Mouse (Mus musculus) adrenal gland (tissue): ENCODE data around the gene Olfr1445.

Source experiments
- intact Hi-C: fragments of 180-260 bp; cut with DNase I; formaldehyde crosslinking; loops from one replicate; pipeline ENCODE4 v1.15.1; 2025
- long read RNA-seq, 2 experiments: library from polyadenylated mRNA; unstranded; transcript quantifications; one replicate each; pipeline ENCODE4 v2.0.0; 2020; ENCODE audit warnings: borderline replicate concordance in 1 of 2; ENCODE audit not compliant: insufficient replicate concordance in 1 of 2

The Olfr1445 gene
- long read RNA-seq, experiment 1: 0 reads
- long read RNA-seq, experiment 2: 0 reads

DNA sequence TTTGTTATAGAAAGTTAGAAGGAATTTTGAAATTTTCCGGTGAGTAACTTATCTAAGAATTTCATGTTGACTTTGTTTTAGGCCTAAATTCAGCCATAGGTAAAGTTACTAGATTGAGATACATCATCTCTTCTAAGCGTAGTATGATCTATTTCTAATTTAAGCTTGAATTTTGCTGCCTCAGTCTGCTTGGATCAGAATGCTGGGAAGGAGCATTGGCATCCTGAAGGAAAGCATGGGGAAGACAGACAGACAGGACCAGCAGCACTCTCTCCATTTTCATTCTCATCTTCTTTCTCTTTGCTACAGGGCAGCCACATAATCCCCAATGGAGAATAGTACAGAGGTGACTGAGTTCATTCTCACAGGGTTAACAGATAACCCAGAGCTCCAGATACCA, at the start of gene Olfr1445:
TSS of gene Olfr1445 (plus strand) at position 301 of the 400 bp plus-strand sequence.
- intact Hi-C loops: no loop called here

DNA sequence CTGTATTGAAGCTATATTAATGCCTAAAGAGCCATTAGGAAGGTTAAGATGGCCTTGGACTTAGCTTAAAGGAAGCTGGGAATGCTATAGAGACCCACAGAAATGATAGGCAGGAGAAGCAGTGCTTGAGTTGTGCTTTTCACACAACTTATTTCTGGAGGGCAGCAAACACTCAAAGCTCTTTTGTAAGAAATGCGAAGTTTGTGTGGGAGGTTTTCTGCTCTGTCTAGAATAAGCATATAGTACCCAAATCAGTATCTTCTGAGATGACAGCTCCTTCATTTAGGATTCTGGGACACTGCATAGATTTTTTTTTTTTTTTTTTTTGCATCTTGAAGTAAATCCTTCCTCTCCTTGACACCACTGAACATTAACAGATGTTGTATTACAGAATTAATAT, 45.1 kb upstream of the Olfr1445 start:
- intact Hi-C loops: no loop called here

DNA sequence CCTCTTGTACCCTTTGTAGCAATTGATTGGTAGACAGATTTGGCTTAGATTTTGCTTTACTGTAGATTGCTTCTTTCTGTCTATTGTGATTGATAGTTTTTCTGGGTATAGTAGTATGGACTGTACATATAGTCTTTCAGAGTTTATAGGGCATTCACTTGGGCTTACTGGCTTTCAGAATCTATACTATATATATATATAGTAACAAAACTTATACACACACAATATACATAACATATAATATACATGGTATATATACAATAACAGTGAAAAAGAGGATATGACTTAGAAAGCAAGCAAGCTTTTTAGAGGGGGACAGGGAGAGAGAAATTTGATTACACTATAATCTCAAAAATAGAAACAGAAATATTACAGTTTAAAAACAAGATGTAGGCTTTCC, 37.3 kb upstream of the Olfr1445 start, which contains the start of gene Gm5244:
TSS of gene Gm5244 (plus strand) at position 301 of the 400 bp plus-strand sequence.
- intact Hi-C loops: no loop called here

DNA sequence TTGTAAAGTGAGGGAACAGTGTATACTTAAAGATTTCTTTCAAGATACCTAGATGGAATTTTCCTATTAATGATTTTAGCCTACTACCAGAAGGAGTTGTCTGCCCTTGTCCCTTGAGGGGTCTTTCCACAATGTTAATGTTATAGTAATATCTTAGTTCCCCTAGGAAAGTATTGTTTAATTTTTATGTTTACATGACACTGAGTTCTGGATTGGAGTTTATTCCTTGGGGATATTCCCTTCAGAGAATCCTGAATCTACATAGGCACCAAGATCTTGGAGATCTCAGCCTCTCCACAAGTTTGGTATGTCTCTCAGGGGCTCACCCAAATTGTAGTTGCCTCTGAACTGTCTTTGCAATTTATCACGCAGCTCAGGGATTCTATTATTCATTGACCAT, 26.7 kb upstream of the Olfr1445 start, which contains the start of gene Olfr1444:
TSS of gene Olfr1444 (plus strand) at position 301 of the 400 bp plus-strand sequence.
- intact Hi-C loops: no loop called here

DNA sequence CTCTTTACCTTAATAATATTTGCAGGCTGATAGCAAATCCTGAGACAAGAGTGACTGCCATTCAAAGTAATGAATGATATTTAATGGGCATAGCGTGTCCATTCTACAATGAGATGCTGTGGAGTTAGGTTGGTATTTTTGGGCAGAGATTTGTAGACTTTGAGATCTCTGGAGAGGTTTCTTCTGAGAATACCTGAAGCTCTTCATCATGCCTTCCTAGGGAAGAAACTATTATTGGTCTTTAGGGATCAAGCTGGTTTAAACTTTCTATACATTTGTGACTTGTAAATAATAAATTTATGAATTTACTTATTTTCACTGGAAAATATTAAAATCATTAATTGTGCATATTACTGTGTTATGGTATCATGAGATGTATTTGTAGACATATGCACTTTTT, 9.8 kb downstream of the Olfr1445 start, which contains the start of gene Olfr1446:
TSS of gene Olfr1446 (minus strand) at position 101 of the 400 bp plus-strand sequence.
- intact Hi-C loops: no loop called here

DNA sequence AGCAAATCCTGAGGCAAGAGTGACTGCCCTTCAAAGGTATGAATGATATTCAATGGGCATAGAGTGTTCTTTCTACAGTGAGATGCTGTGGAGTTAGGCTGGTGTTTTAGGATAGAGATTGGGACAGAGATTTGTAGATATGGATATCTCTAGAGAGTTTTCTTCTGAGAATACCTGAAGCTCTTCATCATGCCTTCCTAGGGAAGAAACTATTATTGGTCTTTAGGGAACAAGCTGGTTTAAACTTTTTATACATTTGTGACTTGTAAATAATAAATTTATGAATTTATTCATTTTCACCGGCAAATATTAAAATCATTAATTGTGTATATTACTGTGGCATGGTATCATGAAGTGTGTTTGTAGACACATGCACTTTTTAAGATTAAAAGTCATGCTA, 20.0 kb downstream of the Olfr1445 start, which contains the start of gene Olfr1447:
TSS of gene Olfr1447 (minus strand) at position 101 of the 400 bp plus-strand sequence.
- intact Hi-C loops: no loop called here

DNA sequence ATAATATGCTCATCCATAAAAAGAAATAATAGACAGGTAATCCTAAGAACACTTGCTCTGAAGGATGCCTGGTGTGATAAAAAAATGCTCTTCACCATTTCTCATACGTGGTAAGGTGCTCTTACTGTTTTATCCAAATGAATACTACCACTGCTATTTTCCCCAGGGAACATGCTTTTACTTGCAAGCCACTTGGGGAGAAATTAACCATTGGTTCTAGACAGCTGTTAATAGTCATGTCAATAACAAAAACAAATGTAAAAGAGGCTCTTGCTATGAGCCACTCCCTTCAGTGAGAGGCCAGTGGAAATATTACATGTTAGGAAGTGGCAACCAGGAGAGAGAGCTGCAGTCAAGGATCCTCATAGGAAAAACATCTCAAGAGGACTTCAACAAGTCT, 40.7 kb downstream of the Olfr1445 start, which contains the start of gene Olfr1448:
TSS of gene Olfr1448 (minus strand) at position 101 of the 400 bp plus-strand sequence.
- intact Hi-C loops: no loop called here

DNA sequence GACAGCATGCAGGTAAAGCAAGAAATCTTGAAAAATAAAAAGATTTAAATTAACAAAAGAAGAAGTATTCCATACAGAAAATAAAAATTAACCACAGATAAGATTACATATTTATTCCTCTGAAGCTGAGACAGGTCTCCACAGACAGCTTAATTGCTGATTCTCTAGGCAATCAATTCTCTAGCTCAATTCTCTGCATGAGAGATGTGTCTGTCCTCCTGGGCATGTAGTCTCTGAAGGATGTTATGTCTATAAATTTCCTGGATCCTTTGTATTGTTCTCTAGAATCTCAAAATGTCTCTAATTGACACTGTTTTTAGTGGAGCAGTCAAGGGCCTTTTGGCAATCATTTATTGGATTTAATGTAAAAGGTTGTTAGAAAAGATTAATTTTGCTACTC, 46.9 kb downstream of the Olfr1445 start, which contains the start of gene Olfr1449:
TSS of gene Olfr1449 (plus strand) at position 301 of the 400 bp plus-strand sequence.
- intact Hi-C loops: no loop called here
